Mouse (Mus musculus) cerebellum, adult 11-12 months (tissue): ENCODE measurements around the gene Ifnk.

ENCODE experiments used
- DNase-seq: peaks from one replicate; pipeline ENCODE4 v3.0.0; 2022

Gene Ifnk

GRCm38 (mm10) chr4:35143472-35144102 is 8.3 kb upstream of the Ifnk start:
- DNase-seq = no peak

GRCm38 (mm10) chr4:35145726-35146125 is 6.1 kb upstream of the Ifnk start:
- DNase-seq = no peak

GRCm38 (mm10) chr4:35146597-35146996 is 5.3 kb upstream of the Ifnk start:
- DNase-seq = no peak

- DNase-seq = no peak
These were observed 3.5 kb upstream of the Ifnk start for GRCm38 (mm10) chr4:35148326-35148725.

GRCm38 (mm10) chr4:35150706-35151105 is 1.1 kb upstream of the Ifnk start:
- no peak for DNase-seq

GRCm38 (mm10) chr4:35154051-35154450 is 2.2 kb downstream of the Ifnk start:
- DNase-seq = no peak

GRCm38 (mm10) chr4:35155132-35155922 is 3.5 kb downstream of the Ifnk start:
- DNase-seq = no peak

- DNase-seq = peak; percentile 9
These were observed 4.3 kb downstream of the Ifnk start for GRCm38 (mm10) chr4:35156149-35156611.

- DNase-seq = peak; percentile 32
These were observed 5.1 kb downstream of the Ifnk start, which contains the start of gene Mob3b for GRCm38 (mm10) chr4:35156751-35157611. Gene Mob3b (minus strand): TSS chr4:35157484.

- no peak for DNase-seq
These were observed 6.0 kb downstream of the Ifnk start for GRCm38 (mm10) chr4:35157815-35158214.

GRCm38 (mm10) chr4:35165275-35165674 is 13.4 kb downstream of the Ifnk start:
- DNase-seq = no peak

GRCm38 (mm10) chr4:35165947-35166346 is 14.1 kb downstream of the Ifnk start:
- DNase-seq = no peak

- no peak for DNase-seq
These were observed 16.0 kb downstream of the Ifnk start for GRCm38 (mm10) chr4:35167855-35168254.

- no peak for DNase-seq
These were observed 17.8 kb downstream of the Ifnk start for GRCm38 (mm10) chr4:35169571-35170125.

GRCm38 (mm10) chr4:35172471-35172870 is 20.6 kb downstream of the Ifnk start:
- no peak for DNase-seq

GRCm38 (mm10) chr4:35173551-35173950 is 21.7 kb downstream of the Ifnk start:
- DNase-seq = no peak

- no peak for DNase-seq
These were observed 23.7 kb downstream of the Ifnk start for GRCm38 (mm10) chr4:35175566-35175965.

GRCm38 (mm10) chr4:35177926-35178645 is 26.2 kb downstream of the Ifnk start:
- DNase-seq = no peak

GRCm38 (mm10) chr4:35187617-35188326 is 35.9 kb downstream of the Ifnk start:
- DNase-seq = no peak

GRCm38 (mm10) chr4:35189794-35190193 is 37.9 kb downstream of the Ifnk start:
- DNase-seq = no peak

- no peak for DNase-seq
These were observed 40.9 kb downstream of the Ifnk start for GRCm38 (mm10) chr4:35192725-35193124.

GRCm38 (mm10) chr4:35201700-35202099 is 49.8 kb downstream of the Ifnk start:
- no peak for DNase-seq
